Mouse (Mus musculus): ENCODE results near the gene Mrln. TPM values are rescaled to one million over a fixed set of nuclear protein-coding genes. Genes with fewer than 3 reads are reported as not detected.

The Mrln gene
- polyA plus RNA-seq (2012; rRNA removed), result 0.34 and 1.5 TPM in 2 replicates

DNA sequence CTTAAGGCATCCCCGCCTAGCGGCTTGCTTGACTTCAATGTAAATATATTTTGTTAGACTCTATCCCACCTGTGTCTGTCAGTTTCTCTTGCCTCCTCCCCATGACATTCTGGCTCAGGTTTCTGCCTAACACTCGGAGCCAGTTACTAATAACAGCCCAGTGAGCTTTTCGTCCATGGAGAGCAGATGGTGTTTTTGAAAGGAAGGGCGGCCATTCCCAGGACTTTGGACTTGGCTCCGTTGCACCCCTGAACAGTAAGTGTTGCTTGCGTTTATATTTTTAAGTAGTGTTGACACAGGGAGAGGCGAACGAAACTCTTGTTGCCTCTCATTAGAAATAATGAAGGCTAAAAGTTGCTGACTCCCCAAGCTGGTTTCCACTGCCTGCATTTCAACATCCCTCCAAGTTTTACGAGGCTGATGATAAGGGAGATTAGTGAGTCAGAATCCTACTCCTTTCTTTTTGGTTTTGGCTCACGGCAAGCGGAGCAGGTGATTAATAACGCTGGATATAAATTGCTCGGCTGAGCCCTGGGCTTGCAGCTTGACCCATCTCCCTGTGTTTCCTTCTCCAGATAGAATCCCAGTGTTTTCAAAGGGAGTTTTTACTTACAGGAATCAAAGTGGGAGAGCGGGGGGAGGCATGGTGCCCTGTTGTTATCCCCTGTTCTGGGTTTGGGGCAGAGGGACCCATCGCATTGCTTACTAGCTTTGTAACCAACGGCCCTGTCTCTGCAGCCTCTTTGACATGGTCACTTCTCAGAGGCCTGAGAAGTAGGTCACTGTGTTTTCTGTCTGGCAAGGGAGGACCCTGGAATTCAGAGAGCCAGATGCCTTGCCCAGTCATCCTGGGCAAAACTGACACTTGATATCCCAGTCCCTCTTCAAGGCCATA lies at the start of gene Mrln:
Gene Mrln (plus strand): TSS at position 160 of the 895 bp plus-strand sequence.
- no peak for DNase-seq (ENCODE audit: low spot score)

DNA sequence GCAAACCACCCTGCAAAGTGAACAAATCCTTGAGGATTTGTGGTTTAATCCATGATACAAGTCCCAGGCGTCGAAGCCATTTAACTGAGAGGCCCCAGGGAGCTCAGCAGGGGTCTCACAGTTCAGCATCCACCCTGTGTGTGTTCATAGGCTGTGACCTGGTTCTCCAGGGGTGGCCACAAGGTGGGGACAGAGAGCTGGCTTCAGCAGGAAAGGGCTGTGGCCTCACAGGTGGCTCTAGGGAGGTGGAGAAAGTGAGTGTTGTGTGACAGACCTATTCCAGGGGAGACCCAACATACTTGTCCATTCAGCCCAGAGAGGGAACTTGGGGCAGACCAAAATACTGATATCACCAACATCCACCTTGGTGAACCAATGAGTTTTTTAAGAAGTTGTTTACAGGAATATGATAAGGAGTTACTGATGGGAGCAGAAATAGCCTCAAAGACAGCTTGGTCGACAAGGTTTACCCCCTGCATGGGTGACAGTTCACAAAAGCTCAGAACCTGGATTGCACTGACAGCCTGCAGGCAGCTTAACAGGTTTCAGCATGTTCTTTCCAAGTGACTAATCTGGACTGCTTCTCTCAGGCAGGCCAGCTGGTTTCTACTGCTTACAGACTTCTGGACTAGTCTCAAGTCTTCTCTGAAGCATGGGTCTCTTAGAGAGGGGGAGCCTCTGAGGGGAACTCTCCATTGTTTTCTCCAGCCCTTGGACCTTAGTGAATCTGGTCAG lies 47.9 kb upstream of the Mrln start:
- no peak for DNase-seq (ENCODE audit: low spot score)

DNA sequence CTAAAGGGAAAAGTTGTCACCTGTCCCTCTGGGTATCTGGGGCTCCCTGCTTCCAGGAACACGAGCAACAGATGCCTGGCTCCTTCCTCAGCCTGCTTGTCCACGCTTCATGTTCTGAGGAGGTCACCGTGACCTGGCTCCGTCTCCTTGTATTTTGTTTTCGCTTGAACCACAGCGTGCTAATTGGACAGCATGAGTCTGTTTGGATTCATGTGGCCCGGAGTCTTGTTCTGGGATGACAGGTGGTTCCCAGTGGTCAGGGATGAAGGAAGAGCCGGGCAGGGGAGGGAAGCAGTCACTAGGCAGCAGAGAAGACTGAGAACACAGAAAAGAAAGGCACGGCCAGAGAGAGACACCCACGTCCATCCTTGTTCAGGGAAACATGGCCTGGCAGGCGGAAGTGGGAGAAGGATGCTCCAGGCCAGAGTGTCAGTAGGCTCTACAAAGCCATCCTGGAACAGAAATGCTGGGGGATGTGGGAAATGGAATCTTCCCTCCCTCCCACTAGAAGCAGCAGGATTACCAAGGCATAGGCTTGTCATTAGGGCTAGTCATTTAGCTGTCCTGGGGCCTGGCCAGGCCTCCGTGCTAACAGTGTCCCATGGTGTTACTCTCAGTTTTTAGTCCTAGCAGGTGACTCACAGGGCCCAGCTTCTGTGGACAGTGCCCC lies 44.7 kb upstream of the Mrln start:
- no peak for DNase-seq (ENCODE audit: low spot score)

DNA sequence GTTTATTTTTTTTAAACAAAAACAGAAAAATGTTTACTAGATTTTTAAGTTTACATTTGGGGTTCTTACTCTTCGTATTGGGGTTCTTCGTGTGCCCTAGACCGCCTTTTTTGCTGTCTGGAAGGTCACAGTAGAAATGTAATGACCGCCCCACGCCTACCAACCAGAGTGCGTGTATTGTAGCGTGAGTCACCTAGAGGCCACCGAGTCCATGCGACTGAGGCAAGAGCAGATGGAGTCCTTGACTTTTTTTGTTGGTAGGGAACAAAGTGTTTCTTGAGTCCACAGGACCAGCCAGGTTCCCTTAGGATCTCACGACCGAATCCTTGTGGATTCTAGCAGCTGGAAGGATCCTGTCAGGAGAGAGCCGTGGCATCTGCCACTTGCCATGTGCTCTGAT lies 43.7 kb upstream of the Mrln start:
- DNase-seq (ENCODE audit: low spot score), result no peak

DNA sequence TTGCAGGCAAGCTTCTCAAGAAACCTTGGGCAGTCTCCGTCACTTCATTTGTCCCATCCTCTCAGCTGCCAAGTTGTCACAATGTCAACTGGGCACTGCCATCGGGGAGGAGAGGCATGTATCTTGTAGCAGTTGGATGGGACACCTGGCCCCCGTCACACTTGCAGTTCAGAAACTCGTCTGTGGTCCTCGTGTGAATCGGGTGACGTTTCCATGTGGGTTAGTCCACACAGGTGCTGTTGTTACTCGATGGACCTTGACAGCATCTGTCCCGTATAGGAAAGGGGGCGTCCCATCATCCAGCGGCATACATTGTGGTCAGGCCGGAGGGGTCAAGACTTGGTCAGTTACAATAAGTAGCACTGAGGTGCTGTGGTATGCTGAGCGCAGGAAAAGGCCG lies 43.0 kb upstream of the Mrln start:
- DNase-seq (ENCODE audit: low spot score), result no peak

- DNase-seq (ENCODE audit: low spot score), result no peak
Observed at GRCm38 (mm10) chr10:70163681-70164080, 40.8 kb upstream of the Mrln start.

GRCm38 (mm10) chr10:70165877-70166276 lies 38.6 kb upstream of the Mrln start:
- no peak for DNase-seq (ENCODE audit: low spot score)

DNA sequence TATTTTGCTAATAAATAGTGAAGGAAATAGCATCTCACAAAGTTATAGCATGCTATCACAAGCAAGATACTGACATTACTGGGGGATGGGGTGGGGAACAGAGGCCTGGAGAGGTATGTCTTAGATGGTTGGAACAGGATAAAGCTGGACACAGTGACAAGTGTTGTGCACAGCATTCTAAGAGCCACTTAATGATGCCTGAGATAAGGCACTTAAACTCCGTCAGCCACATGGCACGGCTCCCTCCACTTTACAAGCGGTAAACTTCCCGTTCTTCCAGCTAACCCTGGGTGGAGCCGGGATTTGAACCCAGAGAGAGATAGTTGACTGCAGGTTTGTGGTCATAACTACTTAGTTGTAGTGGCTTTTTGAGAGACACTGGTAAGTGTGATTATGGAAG lies 38.0 kb upstream of the Mrln start:
- DNase-seq (ENCODE audit: low spot score), result no peak

DNA sequence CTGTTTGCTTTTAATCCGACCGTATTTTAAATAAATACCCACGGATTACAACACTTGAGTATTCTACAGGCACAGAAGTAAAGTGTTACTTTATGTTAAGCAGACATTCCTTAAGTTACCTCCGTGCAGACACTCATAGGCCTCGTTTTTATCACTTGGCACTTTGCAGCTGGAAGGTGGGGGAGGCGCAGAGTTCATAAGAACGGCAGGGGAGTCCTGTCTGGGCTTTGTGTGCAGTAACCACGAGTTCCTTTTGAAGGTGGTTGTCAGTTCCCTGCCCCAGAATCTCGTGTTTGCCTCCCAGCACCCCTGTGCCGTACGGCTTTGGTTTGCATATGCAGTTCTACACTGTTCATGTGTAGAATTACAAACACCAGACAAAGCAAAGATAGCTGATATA lies 36.8 kb upstream of the Mrln start:
- no peak for DNase-seq (ENCODE audit: low spot score)

- DNase-seq (ENCODE audit: low spot score), result no peak
Observed at GRCm38 (mm10) chr10:70168396-70168795, 36.1 kb upstream of the Mrln start.

DNA sequence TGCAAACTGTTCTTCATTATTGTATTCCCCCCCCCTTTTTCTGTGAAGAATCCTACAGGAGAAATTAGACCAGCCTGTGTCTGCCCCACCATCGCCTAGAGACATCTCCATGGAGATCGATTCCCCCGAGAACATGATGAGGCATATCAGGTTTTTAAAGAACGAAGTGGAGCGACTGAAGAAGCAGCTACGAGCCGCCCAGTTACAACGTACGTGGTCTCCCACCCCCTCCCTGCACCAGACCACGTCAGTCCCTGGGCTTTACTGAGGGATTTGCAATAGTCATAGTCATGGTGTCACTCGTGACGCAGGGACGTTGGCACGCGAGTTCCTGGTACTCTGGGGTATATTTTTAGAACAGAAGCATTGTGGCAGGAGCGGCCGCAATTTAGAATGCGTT lies 35.4 kb upstream of the Mrln start:
- no peak for DNase-seq (ENCODE audit: low spot score)

DNA sequence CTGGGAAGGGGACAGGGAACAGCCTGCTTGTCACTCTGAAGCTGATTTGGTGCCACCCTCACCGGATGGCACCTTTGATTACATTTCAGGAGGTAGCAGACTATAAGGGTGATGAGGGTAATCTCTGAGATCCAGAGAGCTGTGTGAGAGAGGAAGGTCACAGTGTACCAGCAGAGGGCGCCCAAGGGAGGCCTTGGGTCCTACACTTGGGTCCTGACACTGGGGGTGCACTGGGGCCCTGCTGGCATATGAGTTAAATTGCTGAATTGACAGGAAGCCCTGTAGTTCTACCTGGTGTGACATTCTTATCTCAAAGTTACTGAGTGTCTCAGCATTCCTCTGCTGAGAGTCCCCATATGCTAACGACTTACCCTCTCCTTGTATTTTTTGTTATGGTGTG lies 31.1 kb upstream of the Mrln start:
- DNase-seq (ENCODE audit: low spot score), result peak; percentile 49

DNA sequence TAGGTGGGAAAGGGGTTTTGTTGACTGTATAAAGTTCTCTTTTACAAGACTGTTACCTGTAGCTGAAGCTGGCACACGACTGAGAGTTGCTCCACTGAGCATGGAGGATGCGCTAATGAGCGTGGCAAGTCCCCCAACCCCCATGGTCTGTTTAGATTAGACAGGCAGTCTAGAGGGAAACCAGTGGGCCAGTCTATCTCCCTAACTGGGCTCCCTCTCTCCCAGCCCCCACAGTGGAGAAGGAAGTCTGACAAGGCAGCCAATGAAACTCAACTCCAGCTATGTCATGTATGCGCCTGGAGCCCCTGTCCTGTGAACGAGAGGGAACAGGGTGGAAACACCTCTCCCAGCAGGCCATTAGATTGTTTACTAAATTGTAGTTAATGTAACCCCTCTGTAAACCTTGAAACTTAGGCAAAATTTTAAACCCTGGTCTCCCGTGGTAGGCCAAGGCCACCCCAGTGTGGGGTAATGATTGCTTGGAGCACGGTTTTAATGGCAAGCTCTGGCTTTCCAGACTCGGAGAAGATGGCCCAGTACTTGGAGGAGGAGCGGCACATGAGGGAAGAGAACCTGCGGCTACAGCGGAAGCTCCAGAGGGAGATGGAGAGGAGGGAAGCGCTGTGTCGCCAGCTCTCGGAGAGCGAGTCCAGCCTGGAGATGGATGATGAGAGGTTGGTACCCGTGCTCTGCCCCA lies 29.8 kb upstream of the Mrln start:
- DNase-seq (ENCODE audit: low spot score), result no peak

GRCm38 (mm10) chr10:70180727-70181126 lies 23.7 kb upstream of the Mrln start:
- no peak for DNase-seq (ENCODE audit: low spot score)

DNA sequence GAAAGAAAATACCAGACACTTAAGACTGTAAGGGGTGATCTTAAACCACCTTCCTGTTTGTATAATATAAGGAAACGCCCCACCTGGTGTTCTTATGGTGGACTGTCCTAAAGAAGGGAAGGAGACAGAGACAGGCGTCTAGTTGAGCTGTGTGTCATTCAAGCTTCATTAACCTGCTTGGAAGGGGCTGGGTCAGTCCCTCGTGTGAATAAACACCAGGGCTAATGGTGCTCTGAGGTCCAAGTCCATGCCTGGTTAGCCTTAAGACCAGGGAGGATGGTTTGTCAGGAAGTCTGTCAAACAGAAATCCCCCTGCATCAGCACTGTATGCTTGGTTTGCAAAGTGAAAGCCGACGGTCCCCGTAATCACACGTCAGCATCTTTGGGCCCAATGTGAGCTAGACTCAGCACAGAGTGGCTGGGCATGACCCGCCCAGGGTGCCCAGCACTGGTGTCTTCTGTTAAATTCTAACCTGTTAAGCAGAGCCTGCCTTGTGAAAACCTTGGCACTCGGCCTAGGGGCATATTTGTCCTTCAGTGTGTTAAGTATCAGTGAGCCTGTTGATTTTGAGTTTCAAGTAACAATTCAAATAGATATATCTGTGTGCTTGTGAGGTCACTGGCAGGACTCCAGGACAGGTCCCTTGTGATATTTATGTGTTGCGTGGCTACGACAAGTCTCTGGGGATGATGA lies 23.0 kb upstream of the Mrln start:
- DNase-seq (ENCODE audit: low spot score), result no peak

GRCm38 (mm10) chr10:70183210-70184080 lies 21.0 kb upstream of the Mrln start:
- DNase-seq (ENCODE audit: low spot score), result no peak

DNA sequence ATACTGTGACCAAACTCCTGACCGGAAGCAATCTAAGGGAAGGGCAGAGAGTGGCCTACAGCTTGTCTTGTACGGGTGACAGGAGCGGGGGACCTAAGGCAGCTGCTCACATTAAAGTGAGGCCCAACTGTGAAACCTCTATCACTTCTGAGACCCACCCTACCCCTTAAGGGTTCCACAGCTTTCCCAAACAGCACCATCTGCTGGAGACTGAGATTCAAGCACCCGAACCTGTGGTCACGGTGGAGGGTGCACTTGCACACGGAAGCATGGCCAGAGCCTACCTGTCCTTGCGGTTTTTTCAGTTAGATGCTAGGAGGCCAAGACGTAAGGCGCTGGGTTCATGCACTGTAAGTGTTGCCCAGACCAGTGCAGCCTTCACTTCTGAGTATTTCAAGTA lies 18.3 kb upstream of the Mrln start:
- no peak for DNase-seq (ENCODE audit: low spot score)

DNA sequence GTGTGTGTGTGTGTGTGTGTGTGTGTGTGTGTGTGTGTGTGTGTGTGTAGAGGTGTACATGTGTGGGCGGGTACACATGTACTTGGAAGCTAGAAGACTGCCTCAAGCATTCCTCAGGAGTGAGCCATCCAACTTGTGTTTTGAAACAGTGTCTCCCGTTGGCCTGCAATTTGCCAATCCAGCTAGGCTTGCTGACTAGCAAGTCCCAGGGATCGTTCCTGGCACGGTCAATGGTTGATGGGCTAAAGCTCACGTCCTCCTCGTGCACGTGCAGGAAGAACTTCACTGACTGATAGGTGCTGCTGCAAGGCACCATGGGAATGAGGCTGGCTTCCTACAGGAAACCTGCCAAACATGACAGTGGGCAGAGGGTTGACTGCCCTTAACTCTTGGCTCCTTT lies 17.9 kb upstream of the Mrln start:
- DNase-seq (ENCODE audit: low spot score), result no peak

GRCm38 (mm10) chr10:70189864-70190263 lies 14.6 kb upstream of the Mrln start:
- no peak for DNase-seq (ENCODE audit: low spot score)

GRCm38 (mm10) chr10:70194283-70194682 lies 10.2 kb upstream of the Mrln start:
- DNase-seq (ENCODE audit: low spot score), result no peak

Data from urinary bladder, adult 2 months (tissue).